Mouse (Mus musculus): Measurements from ENCODE around the gene Ube2d3. TPM values are rescaled to one million over a fixed set of nuclear protein-coding genes. Genes with fewer than 3 reads are reported as not detected.

Gene Ube2d3
- 407 and 433 TPM in 2 replicates for polyA plus RNA-seq (2015; fragmentation: Nextera tagmentation; extraction: Ambion mirVana)

GRCm38 (mm10) chr3:135437758-135438495 lies at the start of gene Ube2d3:
Gene Ube2d3 (plus strand): TSS chr3:135438149.

GRCm38 (mm10) chr3:135423608-135424212 lies 14.2 kb upstream of the Ube2d3 start, which contains the start of gene Cisd2:
Gene Cisd2 (minus strand): TSS chr3:135423925.

GRCm38 (mm10) chr3:135485128-135485899 lies 47.4 kb downstream of the Ube2d3 start, which contains the start of gene Manba:
Gene Manba (plus strand): TSS chr3:135485611.

Other genes with a start within 250 kb of the Ube2d3 start
- gene Cenpe, start 225.6 kb upstream of the Ube2d3 start, polyA plus RNA-seq (2015; fragmentation: Nextera tagmentation; extraction: Ambion mirVana): 5.4 and 6.0 TPM in 2 replicates
- gene Bdh2, start 156.9 kb upstream of the Ube2d3 start, polyA plus RNA-seq (2015; fragmentation: Nextera tagmentation; extraction: Ambion mirVana): 1.3 and 1.9 TPM in 2 replicates
- gene Slc9b2, start 130.4 kb upstream of the Ube2d3 start, polyA plus RNA-seq (2015; fragmentation: Nextera tagmentation; extraction: Ambion mirVana): 0.12 and 0.69 TPM in 2 replicates
- not detected in 2 replicates for gene Slc9b1, start 90.1 kb upstream of the Ube2d3 start, polyA plus RNA-seq (2015; fragmentation: Nextera tagmentation; extraction: Ambion mirVana)
- 29.3 and 30.2 TPM in 2 replicates for gene Cisd2, start 14.2 kb upstream of the Ube2d3 start, polyA plus RNA-seq (2015; fragmentation: Nextera tagmentation; extraction: Ambion mirVana)
- gene Manba, start 47.5 kb downstream of the Ube2d3 start, polyA plus RNA-seq (2015; fragmentation: Nextera tagmentation; extraction: Ambion mirVana): 7.2 and 7.6 TPM in 2 replicates

All from skeletal muscle tissue, postnatal 0 days (tissue).